Mouse (Mus musculus): Measurements from ENCODE around the gene Anp32a. TPM values are rescaled to one million over a fixed set of nuclear protein-coding genes. Genes with fewer than 3 reads are reported as not detected.
A peak's percentile ranks its signal among the peaks of the same experiment; 100 is the strongest.

Anp32a gene
- polyA plus RNA-seq, 1 experiment from 2014 or later = 194 TPM

GRCm38 (mm10) chr9:62370648-62371280, 29.7 kb downstream of the Anp32a start:
- Histone ChIP-seq H3K4me3 (ENCODE audit: low read depth, low read length) (no peak overlapping the region), H3K36me3 (ENCODE audit: control insufficient read depth, insufficient read depth, low read length) (peaks cover 12% of the 10 kb centered on the region; the same call in 1 of the 2 replicates), H3K9me3 (ENCODE audit: control insufficient read depth, low read length) (no peaks in the 10 kb centered on the region), H3K4me1 (ENCODE audit: control insufficient read depth, insufficient read depth, low read length) (peaks cover 33% of the 10 kb centered on the region), H3K9ac (ENCODE audit: low read length) (no peak overlapping the region), H3K27ac (ENCODE audit: low read depth, low read length) (no peak overlapping the region), H3K4me2 (no peak overlapping the region), H3K27me3 (ENCODE audit: control insufficient read depth, insufficient read depth, low read length) (no peaks in the 10 kb centered on the region)
- DNase-seq (ENCODE audit: low spot score, missing footprints) (no peak), ATAC-seq (ENCODE audit: low FRiP score) (no peak)
- 81% methylated on average over 6 of the region's 6 CpGs for WGBS

GRCm38 (mm10) chr9:62371745-62372555, 30.9 kb downstream of the Anp32a start:
- no peak overlapping the region for H3K4me2 ChIP-seq
- H3K36me3 ChIP-seq (ENCODE audit: control insufficient read depth, insufficient read depth, low read length) = peaks cover 20% of the 10 kb centered on the region
- DNase-seq (ENCODE audit: low spot score, missing footprints) = no peak
- H3K4me3 ChIP-seq (ENCODE audit: low read depth, low read length) = no peak overlapping the region
- ATAC-seq (ENCODE audit: low FRiP score) = no peak
- WGBS = 84% methylated on average over 16 of the region's 16 CpGs
- H3K4me1 ChIP-seq (ENCODE audit: control insufficient read depth, insufficient read depth, low read length) = peaks cover 22% of the 10 kb centered on the region
- H3K9ac ChIP-seq (ENCODE audit: low read length) = no peak overlapping the region
- H3K9me3 ChIP-seq (ENCODE audit: control insufficient read depth, low read length) = no peaks in the 10 kb centered on the region
- no peak overlapping the region for H3K27ac ChIP-seq (ENCODE audit: low read depth, low read length)
- H3K27me3 ChIP-seq (ENCODE audit: control insufficient read depth, insufficient read depth, low read length) = no peaks in the 10 kb centered on the region

GRCm38 (mm10) chr9:62372556-62373221, 31.6 kb downstream of the Anp32a start:
- H3K4me3 ChIP-seq (ENCODE audit: low read depth, low read length) = no peak overlapping the region
- ATAC-seq (ENCODE audit: low FRiP score) (no peak), DNase-seq (ENCODE audit: low spot score, missing footprints) (no peak)
- H3K9ac ChIP-seq (ENCODE audit: low read length) = no peak overlapping the region
- H3K4me1 ChIP-seq (ENCODE audit: control insufficient read depth, insufficient read depth, low read length) = peaks cover 14% of the 10 kb centered on the region
- H3K4me2 ChIP-seq = no peak overlapping the region
- H3K9me3 ChIP-seq (ENCODE audit: control insufficient read depth, low read length) = no peaks in the 10 kb centered on the region
- H3K27ac ChIP-seq (ENCODE audit: low read depth, low read length) = no peak overlapping the region
- H3K36me3 ChIP-seq (ENCODE audit: control insufficient read depth, insufficient read depth, low read length) = peaks cover 20% of the 10 kb centered on the region
- 86% methylated on average over 9 of the region's 9 CpGs for WGBS
- H3K27me3 ChIP-seq (ENCODE audit: control insufficient read depth, insufficient read depth, low read length) = no peaks in the 10 kb centered on the region

- Histone ChIP-seq H3K4me1 (ENCODE audit: control insufficient read depth, insufficient read depth, low read length) (peaks cover 14% of the 10 kb centered on the region), H3K27ac (ENCODE audit: low read depth, low read length) (no peak overlapping the region), H3K9me3 (ENCODE audit: control insufficient read depth, low read length) (no peaks in the 10 kb centered on the region), H3K4me3 (ENCODE audit: low read depth, low read length) (no peak overlapping the region), H3K9ac (ENCODE audit: low read length) (no peak overlapping the region), H3K36me3 (ENCODE audit: control insufficient read depth, insufficient read depth, low read length) (peaks cover 27% of the 10 kb centered on the region), H3K4me2 (no peak overlapping the region), H3K27me3 (ENCODE audit: control insufficient read depth, insufficient read depth, low read length) (no peaks in the 10 kb centered on the region)
- WGBS = 61% methylated on average over 18 of the region's 18 CpGs
- no peak for DNase-seq (ENCODE audit: low spot score, missing footprints)
- 0 out of 2 replicates have a peak, but pooled peaks have one; percentile 33 for ATAC-seq (ENCODE audit: low FRiP score)
These were observed 32.4 kb downstream of the Anp32a start for GRCm38 (mm10) chr9:62373222-62374123.

- peaks cover 28% of the 10 kb centered on the region for H3K36me3 ChIP-seq (ENCODE audit: control insufficient read depth, insufficient read depth, low read length)
- H3K9me3 ChIP-seq (ENCODE audit: control insufficient read depth, low read length) = no peaks in the 10 kb centered on the region
- WGBS = 82% methylated on average over 3 of the region's 3 CpGs
- no peak overlapping the region for H3K4me3 ChIP-seq (ENCODE audit: low read depth, low read length)
- no peak overlapping the region for H3K4me2 ChIP-seq
- H3K4me1 ChIP-seq (ENCODE audit: control insufficient read depth, insufficient read depth, low read length) = peaks cover 9% of the 10 kb centered on the region
- 0 out of 2 replicates have a peak, but pooled peaks have one; percentile 46 for ATAC-seq (ENCODE audit: low FRiP score)
- no peak overlapping the region for H3K27ac ChIP-seq (ENCODE audit: low read depth, low read length)
- no peaks in the 10 kb centered on the region for H3K27me3 ChIP-seq (ENCODE audit: control insufficient read depth, insufficient read depth, low read length)
- DNase-seq (ENCODE audit: low spot score, missing footprints) = no peak
- H3K9ac ChIP-seq (ENCODE audit: low read length) = no peak overlapping the region
These were observed 33.2 kb downstream of the Anp32a start for GRCm38 (mm10) chr9:62374276-62374675.

GRCm38 (mm10) chr9:62377897-62378296, 36.8 kb downstream of the Anp32a start:
- Histone ChIP-seq H3K36me3 (ENCODE audit: control insufficient read depth, insufficient read depth, low read length) (peaks cover 25% of the 10 kb centered on the region), H3K4me1 (ENCODE audit: control insufficient read depth, insufficient read depth, low read length) (peaks cover 3% of the 10 kb centered on the region), H3K9me3 (ENCODE audit: control insufficient read depth, low read length) (no peaks in the 10 kb centered on the region), H3K27me3 (ENCODE audit: control insufficient read depth, insufficient read depth, low read length) (no peaks in the 10 kb centered on the region), H3K4me2 (no peak overlapping the region), H3K4me3 (ENCODE audit: low read depth, low read length) (no peak overlapping the region), H3K9ac (ENCODE audit: low read length) (no peak overlapping the region), H3K27ac (ENCODE audit: low read depth, low read length) (no peak overlapping the region)
- 93% methylated on average over 10 of the region's 10 CpGs for WGBS
- DNase-seq (ENCODE audit: low spot score, missing footprints) (no peak), ATAC-seq (ENCODE audit: low FRiP score) (no peak)

- H3K4me1 ChIP-seq (ENCODE audit: control insufficient read depth, insufficient read depth, low read length) = no peaks in the 10 kb centered on the region
- H3K9ac ChIP-seq (ENCODE audit: low read length) = no peak overlapping the region
- no peaks in the 10 kb centered on the region for H3K27me3 ChIP-seq (ENCODE audit: control insufficient read depth, insufficient read depth, low read length)
- DNase-seq (ENCODE audit: low spot score, missing footprints) = no peak
- no peak overlapping the region for H3K27ac ChIP-seq (ENCODE audit: low read depth, low read length)
- no peak overlapping the region for H3K4me3 ChIP-seq (ENCODE audit: low read depth, low read length)
- no peak overlapping the region for H3K4me2 ChIP-seq
- H3K36me3 ChIP-seq (ENCODE audit: control insufficient read depth, insufficient read depth, low read length) = peaks cover 18% of the 10 kb centered on the region
- H3K9me3 ChIP-seq (ENCODE audit: control insufficient read depth, low read length) = no peaks in the 10 kb centered on the region
- WGBS = 67% methylated on average over 5 of the region's 5 CpGs
- ATAC-seq (ENCODE audit: low FRiP score) = no peak
These were observed 39.3 kb downstream of the Anp32a start for GRCm38 (mm10) chr9:62380351-62380750.

- DNase-seq (ENCODE audit: low spot score, missing footprints) = no peak
- H3K9ac ChIP-seq (ENCODE audit: low read length) = no peak overlapping the region
- 67% methylated on average over 8 of the region's 8 CpGs for WGBS
- no peak overlapping the region for H3K4me2 ChIP-seq
- H3K36me3 ChIP-seq (ENCODE audit: control insufficient read depth, insufficient read depth, low read length) = peaks cover 11% of the 10 kb centered on the region
- no peaks in the 10 kb centered on the region for H3K4me1 ChIP-seq (ENCODE audit: control insufficient read depth, insufficient read depth, low read length)
- H3K9me3 ChIP-seq (ENCODE audit: control insufficient read depth, low read length) = no peaks in the 10 kb centered on the region
- no peak overlapping the region for H3K4me3 ChIP-seq (ENCODE audit: low read depth, low read length)
- H3K27ac ChIP-seq (ENCODE audit: low read depth, low read length) = no peak overlapping the region
- no peak for ATAC-seq (ENCODE audit: low FRiP score)
- no peaks in the 10 kb centered on the region for H3K27me3 ChIP-seq (ENCODE audit: control insufficient read depth, insufficient read depth, low read length)
These were observed 40.4 kb downstream of the Anp32a start for GRCm38 (mm10) chr9:62381402-62381913.

Data from midbrain, embryonic 11.5 days (tissue).